Mouse (Mus musculus) thymus, postnatal 10 days (tissue): ENCODE measurements around the gene Lrp1.

Source experiments
- DNase-seq, 2 experiments: peaks; one replicate each; pipeline ENCODE4 v3.0.0; 2021; ENCODE audit warnings: low spot score in 2 of 2

The Lrp1 gene

DNA sequence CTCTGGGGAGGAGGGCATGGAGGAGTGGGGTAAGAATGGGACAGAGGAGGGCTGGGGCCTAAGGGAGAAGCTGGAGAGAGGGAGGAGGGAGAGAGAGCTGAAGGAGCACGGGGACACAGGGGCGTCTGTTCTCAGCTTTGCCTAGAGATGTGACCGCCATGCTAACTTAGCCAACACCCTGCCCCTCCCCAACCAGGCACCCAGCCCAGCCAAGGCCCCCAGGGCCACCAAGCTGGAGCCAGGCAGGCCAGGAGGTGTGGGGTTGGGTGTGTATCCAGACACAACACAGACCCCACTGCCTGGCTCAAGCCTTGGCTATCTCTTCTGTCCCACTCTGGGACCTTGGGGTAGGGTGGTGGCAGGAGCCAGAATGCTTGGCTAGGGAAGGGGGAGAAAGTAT, 5.4 kb downstream of the Lrp1 start:
- DNase-seq: no peak

DNA sequence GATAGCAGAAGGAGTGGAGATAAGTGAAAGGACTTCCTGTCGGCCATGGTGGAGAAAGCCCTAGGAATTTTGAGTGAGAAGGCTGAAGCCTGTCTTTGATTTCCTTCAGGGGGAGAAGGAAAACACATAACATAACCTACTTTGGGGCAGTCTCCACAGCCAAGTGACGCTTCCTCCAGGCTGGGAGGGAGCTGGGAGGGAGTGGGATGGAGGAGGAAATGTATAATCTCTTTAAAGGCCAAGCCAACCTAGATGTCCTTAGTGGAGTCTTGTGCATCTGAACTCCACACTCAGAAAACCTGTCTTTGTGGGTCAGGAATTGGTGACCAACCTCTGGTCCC, 5.9 kb downstream of the Lrp1 start:
- no peak for DNase-seq

DNA sequence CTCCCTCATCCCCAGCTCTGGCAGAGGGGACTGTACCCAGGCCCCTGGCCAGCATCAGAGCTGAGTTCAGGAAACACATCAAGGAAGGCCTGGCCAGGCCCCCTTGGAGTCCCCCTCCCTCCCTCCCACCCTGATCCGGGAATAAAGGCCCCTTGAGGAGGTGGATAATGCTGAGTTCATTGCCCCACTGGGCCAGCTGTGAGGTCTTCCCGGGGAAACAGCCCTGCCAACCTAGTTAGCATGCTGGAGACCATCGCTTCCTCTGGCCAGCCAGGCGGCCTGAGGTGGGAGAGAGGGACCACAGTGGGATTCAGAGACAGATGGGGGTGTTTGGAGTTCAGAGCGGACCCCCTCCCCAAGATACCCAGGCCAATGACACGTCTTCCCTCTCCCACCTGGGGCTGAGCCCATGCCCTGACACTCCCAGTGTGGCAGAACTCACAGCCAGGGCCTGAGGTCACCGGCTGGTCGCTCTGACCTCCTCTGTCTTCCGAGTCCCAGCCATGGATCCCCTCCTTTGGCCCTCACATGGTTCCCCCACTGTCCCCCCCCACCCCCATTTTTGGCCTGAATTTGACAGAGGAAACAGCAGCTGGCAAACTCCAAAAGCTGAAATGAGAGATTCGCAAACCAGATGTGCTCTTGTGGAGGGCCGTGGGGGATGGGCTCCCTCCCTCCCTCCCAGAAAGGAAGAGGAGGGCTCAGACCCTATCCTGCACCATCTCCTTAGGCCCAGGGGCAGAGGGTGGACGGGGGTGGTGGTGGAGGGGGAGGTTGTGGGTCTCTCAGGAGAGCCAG, 6.5 kb downstream of the Lrp1 start:
- DNase-seq: no peak

DNA sequence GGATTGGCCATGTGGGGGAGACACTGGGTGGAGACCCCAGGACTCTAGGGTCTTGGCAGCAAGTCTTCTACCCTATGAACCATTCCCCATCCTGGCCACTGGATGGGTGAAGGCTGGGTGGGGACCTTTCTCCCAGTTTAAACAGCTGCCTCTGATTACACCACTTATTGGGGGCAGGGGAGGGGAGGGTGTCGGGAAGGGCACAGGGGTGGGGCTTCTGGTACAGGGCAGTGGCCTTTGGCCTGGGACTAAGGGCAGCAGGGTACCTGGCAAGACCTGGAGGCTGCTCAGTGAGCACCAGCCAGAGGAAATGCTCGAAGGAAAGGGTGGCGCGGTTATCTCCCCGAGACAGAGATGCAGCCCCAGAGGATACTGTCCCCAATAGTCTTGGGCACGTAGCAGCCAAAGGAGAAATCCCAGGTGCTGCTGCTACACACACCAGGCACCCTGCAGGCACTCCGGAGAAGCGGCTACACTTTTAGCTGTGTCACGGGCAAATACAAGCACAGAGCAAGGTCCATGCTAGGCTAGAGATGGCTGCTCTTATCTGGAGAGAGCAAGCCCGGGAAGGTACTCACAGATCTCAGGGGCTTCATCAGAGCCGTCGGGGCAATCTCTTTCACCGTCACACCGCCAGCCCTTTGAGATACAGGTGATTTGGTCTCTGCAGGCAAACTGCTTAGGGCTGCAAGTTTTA, 8.7 kb downstream of the Lrp1 start:
- DNase-seq: no peak

DNA sequence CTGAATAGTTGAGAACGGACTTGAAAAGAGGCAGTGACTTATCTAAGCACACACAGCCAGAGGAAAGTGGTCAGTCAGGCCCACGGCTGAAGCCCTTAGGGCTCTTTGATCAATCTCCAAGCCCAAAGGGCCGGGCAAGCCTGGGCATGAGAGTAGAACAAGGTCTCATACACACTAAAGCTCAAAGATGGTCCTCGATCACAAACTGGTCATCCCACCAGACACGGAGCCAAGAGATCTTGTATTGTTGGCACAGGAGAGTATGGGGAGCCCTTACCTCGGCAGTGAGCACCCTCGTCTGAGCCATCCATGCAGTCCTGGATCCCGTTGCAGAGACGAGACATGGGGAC, 10.9 kb downstream of the Lrp1 start:
- DNase-seq: no peak

DNA sequence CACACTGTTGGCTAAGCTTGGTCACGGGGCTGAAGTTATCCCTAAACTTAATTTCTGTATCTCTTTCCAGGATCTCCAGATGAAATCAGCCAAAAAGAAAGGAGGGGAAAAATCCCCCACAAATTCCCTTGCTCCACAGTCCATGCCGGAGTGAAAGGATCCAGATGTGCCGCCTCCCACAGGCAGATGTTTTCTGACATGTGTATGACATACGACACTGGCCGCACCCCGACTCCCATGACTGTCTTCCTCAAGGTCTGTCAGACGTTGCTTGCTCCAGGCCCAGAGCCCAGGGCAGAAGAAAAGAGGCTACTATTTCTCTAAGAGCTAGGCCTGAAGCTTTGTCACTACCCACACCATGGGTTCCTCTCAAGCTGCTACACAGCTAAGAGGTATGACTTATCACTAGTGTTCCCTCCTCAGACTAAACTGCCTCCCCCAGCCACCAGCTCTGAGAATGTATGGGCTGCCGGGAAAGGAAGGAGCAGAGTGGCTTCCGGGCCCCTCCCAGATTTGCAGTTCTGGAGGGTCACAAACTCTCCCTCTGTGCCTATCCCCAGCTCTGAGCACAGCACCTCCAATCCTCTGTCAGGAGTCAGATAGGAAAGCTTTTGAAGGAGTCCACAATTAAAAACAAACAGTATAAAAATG, 11.4 kb downstream of the Lrp1 start:
- no peak for DNase-seq

DNA sequence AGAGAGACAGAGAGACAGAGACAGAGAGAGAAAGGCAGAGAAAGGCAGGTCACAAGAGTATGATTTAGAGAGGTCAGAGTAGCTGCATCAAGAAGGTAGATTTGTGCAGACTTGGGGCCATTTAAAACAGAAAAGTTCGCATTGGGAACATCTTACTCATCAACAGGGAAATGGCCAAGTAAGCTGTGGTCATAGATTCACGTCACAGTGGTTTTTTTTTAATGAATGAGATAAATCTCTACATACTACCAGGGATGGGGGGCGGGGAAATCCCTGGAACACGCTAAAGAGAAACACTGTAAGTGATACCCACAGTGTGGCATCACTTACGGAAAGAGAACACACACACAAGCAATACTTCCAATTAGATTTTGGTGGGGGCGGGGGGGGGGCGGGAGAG, 13.9 kb downstream of the Lrp1 start:
- DNase-seq: no peak

DNA sequence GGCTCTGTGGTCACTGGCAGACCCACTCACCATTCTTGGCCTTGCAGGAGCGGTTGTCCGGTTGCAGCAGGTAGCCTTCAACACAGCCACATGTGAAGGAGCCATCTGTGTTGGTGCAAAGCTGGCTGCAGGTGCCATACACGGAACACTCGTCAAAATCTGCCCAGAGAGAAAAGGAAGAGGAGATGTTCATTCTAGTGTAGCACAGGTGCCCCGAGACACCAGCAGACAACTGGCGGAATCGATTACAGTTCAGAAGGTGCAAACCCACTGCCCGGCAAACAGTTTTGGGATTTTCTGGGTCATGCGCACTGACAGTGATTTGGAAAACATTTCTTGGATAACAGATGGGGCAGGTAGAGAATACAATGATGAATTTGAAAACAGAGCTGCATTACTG, 15.2 kb downstream of the Lrp1 start:
- no peak for DNase-seq

DNA sequence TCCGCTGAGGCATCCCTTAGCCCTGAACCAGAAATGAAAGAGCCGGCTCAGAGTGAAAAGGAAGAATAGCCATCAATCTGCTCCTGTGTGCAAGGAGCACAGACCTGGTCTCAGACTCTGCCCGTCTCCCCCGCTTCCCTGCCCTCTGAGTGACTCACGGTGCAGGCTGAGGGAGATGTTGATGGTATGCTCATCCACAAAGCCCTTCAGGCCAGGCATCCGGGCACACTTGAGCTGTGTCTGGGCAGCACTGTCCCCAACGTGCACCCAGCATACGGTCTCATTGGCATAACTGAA, 15.7 kb downstream of the Lrp1 start:
- no peak for DNase-seq

DNA sequence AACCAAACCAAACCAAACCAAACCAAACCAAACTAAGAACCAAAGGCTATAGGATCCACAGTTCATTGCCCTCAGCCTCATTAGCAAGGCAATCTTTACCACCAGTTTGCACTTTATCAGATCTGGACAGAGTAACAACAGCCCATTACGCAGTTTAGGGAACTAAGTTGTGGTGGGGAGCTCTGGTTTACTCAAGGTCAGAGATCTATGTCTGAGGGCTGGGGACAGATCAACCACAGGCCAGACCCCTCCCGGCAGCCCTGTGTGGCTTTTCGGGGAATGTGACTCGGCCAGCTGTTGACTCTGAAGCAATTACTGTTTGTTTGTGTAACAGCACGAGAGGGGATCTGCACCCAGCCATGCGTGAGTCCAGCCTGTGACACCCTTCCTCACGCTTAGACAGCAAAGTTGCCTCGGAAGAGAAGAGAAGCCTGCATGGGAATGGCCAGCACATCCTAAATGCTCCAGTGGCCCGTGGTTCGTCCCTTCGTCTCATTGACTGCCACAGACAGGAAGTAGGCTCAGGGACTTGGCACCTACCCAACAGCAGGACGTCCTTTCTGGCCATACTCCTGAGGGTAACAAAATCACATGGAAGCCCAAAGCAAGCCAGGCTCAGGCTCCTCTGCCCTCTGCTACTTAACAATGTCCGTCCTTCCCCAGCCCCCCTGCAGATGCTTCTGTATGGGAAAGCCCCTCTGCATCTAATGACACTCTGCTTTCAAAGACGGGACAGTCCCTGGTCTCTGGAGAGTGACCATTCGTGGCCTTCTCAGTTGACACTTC, 16.3 kb downstream of the Lrp1 start:
- no peak for DNase-seq

DNA sequence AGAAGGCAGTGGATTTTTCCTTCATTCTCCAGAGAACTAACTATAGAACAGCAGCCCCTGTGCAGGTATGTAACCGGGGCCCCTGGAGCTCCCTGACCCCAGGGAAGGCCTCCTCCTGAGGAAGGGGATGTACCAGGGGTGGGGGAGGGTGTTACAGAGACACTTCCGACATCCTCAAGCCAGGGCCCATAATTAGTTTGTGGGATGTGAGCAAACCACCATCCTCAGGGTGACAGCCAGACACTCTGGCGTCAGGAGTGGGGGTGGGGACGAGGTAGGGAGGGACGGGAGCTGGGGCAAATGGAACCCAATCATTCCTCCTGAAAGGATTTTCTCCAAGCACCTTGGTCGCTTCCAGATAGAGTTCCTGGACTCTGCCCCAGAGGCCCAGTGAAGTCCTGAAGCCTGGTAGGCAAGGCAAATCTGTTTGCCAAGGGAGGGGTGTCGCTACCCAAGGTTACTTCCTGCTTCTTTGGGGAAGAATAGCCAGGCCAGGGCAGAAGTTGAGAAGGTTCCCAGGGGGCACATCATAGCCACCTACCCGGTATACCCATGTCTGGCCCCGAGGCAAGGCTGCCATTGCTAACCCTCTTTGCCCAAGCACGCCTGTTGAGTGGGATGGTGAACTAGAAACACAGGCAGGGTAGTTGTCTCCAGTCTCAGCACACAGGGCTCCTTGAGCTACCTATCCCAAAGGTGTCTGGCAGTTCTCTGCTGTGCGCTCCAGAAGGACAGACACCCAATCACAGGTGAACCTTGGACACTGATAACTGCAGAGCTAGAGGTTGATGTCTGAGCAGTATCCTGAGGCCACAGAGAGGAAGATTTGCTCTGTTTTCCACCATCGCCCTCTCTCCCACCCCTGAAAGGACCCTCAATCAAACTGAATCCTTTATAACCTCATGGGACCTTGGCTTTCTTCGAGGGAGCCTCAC, 17.2 kb downstream of the Lrp1 start:
- DNase-seq: no peak

DNA sequence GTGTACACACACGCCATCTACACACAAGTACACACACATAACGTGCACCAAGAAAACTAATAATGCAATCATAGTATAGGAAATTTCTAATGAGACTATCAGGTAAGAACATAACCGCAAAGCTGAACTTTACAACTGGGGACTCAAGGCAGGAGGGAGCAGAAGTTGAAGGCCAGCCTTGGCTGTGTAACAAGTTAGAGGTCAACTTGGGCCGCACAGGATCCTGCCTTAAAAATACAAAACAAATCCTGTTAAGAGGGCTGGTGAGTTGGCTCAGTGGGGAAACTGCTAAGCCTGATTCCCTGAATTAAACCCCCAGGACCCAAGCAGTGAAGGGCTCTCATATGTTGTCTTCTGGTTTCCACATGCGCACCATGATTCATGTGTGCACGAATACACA, 18.8 kb downstream of the Lrp1 start:
- DNase-seq: no peak

DNA sequence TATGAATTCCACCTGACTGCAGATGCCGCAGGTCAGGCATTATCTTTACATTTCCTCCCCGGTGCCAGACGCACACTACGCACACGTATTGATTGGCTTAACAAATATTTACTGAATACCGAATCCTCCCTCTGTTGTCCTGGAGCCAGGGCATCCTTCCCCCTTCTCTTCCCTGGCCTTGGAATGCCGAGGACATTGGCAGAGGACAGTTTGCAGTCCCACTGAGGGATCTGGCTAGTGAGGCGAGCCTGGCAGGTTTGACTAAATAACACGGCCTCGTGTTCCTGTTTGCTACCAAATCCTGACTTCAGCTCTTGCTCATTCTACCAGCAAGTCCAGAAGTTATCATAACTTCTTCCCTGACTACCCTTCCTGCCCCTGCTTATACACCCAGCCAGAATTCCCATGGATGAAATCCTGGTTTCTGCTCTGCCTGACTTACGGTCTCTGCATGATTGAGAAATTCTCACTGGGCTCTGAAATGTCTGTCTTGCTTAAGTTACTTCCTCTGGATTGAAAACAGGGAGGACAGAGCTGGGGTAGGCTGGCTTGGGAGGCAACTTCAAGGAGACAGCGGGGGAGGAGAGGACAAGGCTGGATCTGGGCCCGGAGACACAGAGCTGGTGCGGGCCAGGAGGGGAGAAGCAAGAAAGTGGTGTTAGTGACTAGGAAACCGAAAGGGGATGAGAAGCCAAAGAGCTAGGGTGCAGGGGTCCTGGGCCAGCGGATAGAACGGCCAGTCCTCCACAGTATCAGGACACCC, 21.0 kb downstream of the Lrp1 start:
- DNase-seq: no peak

DNA sequence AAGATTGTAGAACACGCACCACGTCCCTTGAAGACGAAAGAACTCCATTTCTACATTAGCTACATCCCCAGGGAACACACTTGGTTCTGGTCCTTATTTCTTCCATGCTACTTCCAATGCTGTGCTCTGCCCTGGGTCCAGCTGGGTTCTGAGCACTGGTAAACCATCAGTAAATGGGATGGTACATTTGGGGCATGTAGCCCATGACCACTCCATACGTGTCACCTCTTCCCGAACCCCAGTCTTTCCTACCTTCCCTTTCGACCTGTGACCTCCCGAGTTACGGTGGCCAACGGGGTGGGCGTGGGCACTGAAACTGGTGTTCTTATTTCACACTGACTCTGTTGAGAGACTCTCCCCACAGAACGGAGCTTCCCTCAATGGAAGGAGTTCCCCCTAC, 21.7 kb downstream of the Lrp1 start:
- no peak for DNase-seq

DNA sequence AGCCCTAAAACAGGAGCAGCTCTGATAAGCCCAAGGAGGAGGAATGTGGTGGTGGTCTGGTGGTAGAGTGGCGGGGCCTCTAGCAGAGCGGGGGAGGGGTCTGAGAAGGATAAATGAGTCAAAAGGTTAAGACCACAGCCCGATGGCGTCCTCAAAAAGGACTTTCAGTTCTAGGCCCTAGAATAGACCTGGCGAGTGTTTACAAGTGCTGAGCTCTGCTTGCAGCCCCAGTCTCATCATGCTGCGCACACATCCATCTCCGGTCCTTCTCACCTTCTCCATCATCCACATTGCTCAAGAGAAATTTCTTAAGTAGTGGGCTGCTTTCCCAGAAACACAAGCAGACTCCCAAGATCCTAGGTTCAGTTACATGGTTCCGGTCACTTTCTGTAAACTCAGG, 22.3 kb downstream of the Lrp1 start:
- DNase-seq: no peak

DNA sequence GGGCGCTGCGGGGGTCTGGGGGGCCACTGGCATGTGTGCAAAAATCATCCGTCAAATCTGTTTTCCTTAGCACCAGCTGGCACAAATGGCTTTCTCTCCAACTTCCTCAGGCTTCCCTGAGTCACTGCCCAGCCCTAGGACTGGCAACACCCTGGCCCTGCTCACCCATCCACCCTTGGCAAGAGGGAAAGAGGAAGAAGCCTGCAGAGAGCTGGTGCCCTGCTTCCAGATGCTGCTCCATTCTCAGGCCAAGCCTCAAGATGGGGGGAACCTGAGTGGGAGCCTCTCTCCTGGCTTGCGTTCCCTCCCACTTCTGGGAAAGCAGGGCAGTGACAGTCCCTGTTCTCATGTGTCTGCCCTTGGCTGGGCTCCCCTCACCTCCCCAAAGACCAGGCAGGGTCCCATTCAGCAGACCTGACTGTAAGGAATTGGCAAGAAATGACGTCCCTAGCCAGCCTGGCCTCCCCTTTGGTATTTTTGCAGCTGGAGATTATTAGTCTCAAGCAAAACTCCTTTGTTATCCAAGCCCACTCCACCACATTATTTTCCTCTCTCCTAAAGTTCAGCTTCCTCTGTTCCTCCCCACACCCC, 23.5 kb downstream of the Lrp1 start:
- no peak for DNase-seq

DNA sequence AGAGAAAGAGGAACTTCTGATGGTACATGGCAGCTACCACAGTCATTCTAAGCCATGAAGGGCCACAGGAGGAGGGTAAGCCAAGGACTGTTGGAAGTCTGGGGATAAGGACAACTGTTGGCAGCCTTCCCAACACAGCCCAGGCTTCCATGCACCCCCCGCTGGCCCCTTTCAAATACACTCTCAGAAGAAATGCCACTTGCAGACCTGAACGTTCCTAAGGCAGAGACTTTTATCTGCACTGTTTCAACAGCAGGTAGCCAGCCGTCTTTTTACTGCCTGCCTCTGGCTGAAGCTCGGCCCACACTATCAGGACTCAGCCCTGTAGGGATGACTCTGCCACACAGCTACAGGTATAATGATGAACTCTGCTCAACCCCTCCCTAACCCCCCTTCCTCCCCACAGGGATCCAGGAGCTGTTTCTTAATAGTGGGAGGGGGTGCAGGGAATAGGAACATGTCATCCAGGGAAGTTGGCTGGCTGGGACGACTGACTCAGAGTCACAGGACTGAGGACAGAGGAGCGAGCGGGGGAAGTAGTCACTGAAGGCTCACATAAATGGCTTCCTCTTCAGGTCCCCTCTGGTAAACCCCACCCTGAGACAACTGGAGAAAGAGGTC, 24.5 kb downstream of the Lrp1 start:
- DNase-seq: no peak

DNA sequence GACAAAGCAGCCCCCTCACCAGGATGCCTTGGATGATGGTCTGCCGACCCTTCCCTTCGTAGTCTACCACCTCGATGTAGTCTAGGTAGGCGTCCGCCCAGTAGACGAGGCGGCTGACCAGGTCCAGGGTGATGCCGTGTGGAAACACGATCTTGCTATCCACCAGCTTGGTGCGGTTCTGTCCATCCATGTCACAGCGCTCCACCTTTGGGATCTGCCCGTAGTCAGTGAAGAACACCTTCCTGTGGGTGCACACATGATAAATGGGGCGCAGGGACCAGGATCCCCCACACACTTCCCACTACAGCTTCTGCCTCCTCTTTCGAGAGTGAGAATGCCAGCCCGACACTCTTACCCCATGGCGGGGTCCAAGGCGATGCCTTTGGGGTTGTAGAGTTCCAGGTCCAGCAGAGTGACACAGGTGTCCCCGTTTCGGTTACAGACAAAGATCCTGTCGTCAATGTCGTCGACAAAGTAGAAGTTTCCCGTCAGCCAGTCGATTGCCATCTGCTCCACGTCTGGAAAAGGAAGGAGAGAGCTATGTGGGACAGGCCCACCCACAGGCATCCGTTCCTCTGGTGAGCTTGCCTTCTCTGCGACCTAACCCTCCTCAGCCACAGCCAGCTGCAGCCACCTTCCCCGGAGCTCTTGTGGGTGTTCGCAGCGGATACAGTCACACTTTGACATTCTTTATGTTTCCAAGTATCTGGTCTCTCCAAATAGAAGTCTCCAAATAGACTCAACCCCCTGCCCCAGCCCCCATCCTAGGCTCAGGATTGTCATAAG, 25.8 kb downstream of the Lrp1 start:
- DNase-seq: no peak

DNA sequence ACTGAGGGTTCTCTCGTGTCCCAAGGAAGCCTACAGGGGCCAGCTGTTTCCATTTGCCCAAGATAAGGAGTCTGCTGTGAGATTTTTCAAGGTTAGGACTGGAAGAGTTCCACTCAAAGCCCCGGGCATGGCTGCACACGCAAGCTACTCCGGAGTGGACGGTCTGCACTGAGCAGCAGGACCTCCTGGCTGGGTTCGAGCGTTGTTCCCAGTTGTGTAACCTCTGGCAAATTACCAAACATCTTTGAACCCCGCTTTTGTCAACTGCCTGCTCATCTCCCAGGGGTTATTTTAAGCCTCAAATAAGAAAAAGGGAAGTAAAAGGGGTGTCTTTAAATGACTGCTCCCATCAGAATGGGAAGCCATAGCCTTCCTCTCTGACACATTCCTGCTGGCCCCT, 26.5 kb downstream of the Lrp1 start:
- no peak for DNase-seq
